Mouse (Mus musculus) E14TG2a.4 (cell line): ENCODE measurements around the gene Ptprh.
A peak's percentile ranks its signal among the peaks of the same experiment; 100 is the strongest.

Experiments
- H3K27me3 ChIP-seq: 2 replicates; pipeline ENCODE4 v1.6.1; 2014; ENCODE audit warnings: low read length, control low read depth; ENCODE audit not compliant: insufficient read depth
- H3K36me3 ChIP-seq: 2 replicates; pipeline ENCODE4 v1.6.1; 2014; ENCODE audit warnings: low read length, control low read depth; ENCODE audit not compliant: insufficient read depth
- H3K4me1 ChIP-seq: replicated peaks from 2 replicates; pipeline ENCODE4 v1.6.1; 2014; ENCODE audit warnings: low read depth, low read length, control low read depth
- H3K4me3 ChIP-seq: replicated peaks from 2 replicates; pipeline ENCODE4 v1.5.1; 2014; ENCODE audit warnings: mild to moderate bottlenecking, low read length
- H3K9me3 ChIP-seq: 2 replicates; pipeline ENCODE4 v1.6.1; 2014; ENCODE audit warnings: low read length, control low read depth
- CTCF ChIP-seq: conservative IDR thresholded peaks from 2 replicates; pipeline ENCODE4 v1.5.1; 2014; ENCODE audit warnings: low read length
- NANOG ChIP-seq: IDR thresholded peaks from 2 replicates; pipeline ENCODE4 v1.6.1; 2014; ENCODE audit warnings: borderline replicate concordance, low read length, mixed read lengths
- POU5F1 ChIP-seq: IDR thresholded peaks from 2 replicates; pipeline ENCODE4 v1.6.1; 2014; ENCODE audit warnings: low read length, borderline replicate concordance

Gene Ptprh

GRCm38 (mm10) chr7:4503100-4503499 is 100.7 kb downstream of the Ptprh start:
- Histone ChIP-seq H3K27me3 (peaks cover 3% of the 10 kb centered on the region; the same call in 1 of the 2 replicates), H3K36me3 (peaks cover 17% of the 10 kb centered on the region), H3K9me3 (no peaks in the 10 kb centered on the region), H3K4me1 (peaks cover 55% of the 10 kb centered on the region), H3K4me3 (no peak overlapping the region)
- no peak for TF ChIP-seq CTCF
- TF ChIP-seq NANOG = no peak
- no peak for TF ChIP-seq POU5F1

- peaks cover 3% of the 10 kb centered on the region; the same call in 1 of the 2 replicates for H3K27me3 ChIP-seq
- peak overlapping the region; percentile 92 for H3K4me3 ChIP-seq
- H3K4me1 ChIP-seq = peaks cover 59% of the 10 kb centered on the region
- TF ChIP-seq POU5F1 = no peak
- no peak for TF ChIP-seq NANOG
- no peak for TF ChIP-seq CTCF
- H3K9me3 ChIP-seq = no peaks in the 10 kb centered on the region
- H3K36me3 ChIP-seq = peaks cover 23% of the 10 kb centered on the region
These were observed 101.3 kb downstream of the Ptprh start for GRCm38 (mm10) chr7:4502421-4503090.

GRCm38 (mm10) chr7:4501558-4502397 is 102.1 kb downstream of the Ptprh start, which contains the start of gene Ppp1r12c:
Gene Ppp1r12c, minus strand, starts transcription at chr7:4501680.
- Histone ChIP-seq H3K4me1 (peaks cover 58% of the 10 kb centered on the region), H3K4me3 (peak within 1 kb of the TSS; percentile 92), H3K27me3 (peaks cover 3% of the 10 kb centered on the region; the same call in 1 of the 2 replicates), H3K36me3 (peaks cover 31% of the 10 kb centered on the region), H3K9me3 (no peaks in the 10 kb centered on the region)
- TF ChIP-seq NANOG (no peak), CTCF (no peak), POU5F1 (no peak)

- no peak for TF ChIP-seq CTCF
- no peak for TF ChIP-seq POU5F1
- no peak for TF ChIP-seq NANOG
- H3K27me3 ChIP-seq = peaks cover 3% of the 10 kb centered on the region; the same call in 1 of the 2 replicates
- H3K4me1 ChIP-seq = peaks cover 54% of the 10 kb centered on the region
- no peaks in the 10 kb centered on the region for H3K9me3 ChIP-seq
- peak overlapping the region; percentile 92 for H3K4me3 ChIP-seq
- peaks cover 39% of the 10 kb centered on the region for H3K36me3 ChIP-seq
These were observed 102.9 kb downstream of the Ptprh start for GRCm38 (mm10) chr7:4500892-4501471.

GRCm38 (mm10) chr7:4499034-4499433 is 104.8 kb downstream of the Ptprh start:
- Histone ChIP-seq H3K9me3 (no peaks in the 10 kb centered on the region), H3K4me3 (no peak overlapping the region), H3K36me3 (peaks cover 58% of the 10 kb centered on the region), H3K4me1 (peaks cover 48% of the 10 kb centered on the region), H3K27me3 (peaks cover 3% of the 10 kb centered on the region; the same call in 1 of the 2 replicates)
- no peak for TF ChIP-seq NANOG
- TF ChIP-seq POU5F1 = no peak
- no peak for TF ChIP-seq CTCF
